Mouse (Mus musculus) forebrain, embryonic 14.5 days (tissue): ENCODE measurements at regions not wholly inside any gene's neighbourhood (a gene's known extent, or its start where the extent isn't known, plus 50 kb on each side); places are given as distances from the start of the nearest gene placed in this dataset.

Experiments
- ATAC-seq: fragments of 200-750 bp; cut with Nextera tagmentation; 2 replicates; pipeline ENCODE4 v1.8.0; 2017; ENCODE audit warnings: mild to moderate bottlenecking, moderate library complexity
- DNase-seq: peaks from one replicate; pipeline ENCODE4 v3.0.0-alpha.2; 2015; ENCODE audit warnings: low spot score
- H3K27ac ChIP-seq: fragments of 300-500 bp; sonication (generic); 2 replicates; pipeline ENCODE4 v1.5.1; 2014; ENCODE audit warnings: low read depth, mild to moderate bottlenecking, control low read depth, low read length, moderate library complexity
- H3K27me3 ChIP-seq: fragments of 300-500 bp; sonication (generic); replicated peaks from 2 replicates; pipeline ENCODE4 v1.6.1; 2014; ENCODE audit warnings: low read length, control low read depth, mixed read lengths; ENCODE audit not compliant: control insufficient read depth, insufficient read depth
- H3K36me3 ChIP-seq: fragments of 300-500 bp; sonication (generic); 2 replicates; pipeline ENCODE4 v1.6.1; 2014; ENCODE audit warnings: low read length, control low read depth; ENCODE audit not compliant: control insufficient read depth, insufficient read depth
- H3K4me1 ChIP-seq: fragments of 300-500 bp; sonication (generic); 2 replicates; pipeline ENCODE4 v1.6.1; 2014; ENCODE audit warnings: antibody characterized with exemption, low read length, control low read depth; ENCODE audit not compliant: control insufficient read depth, insufficient read depth
- H3K4me2 ChIP-seq: fragments of 300-500 bp; sonication (generic); 2 replicates; pipeline ENCODE4 v1.6.1; 2014; ENCODE audit warnings: mild to moderate bottlenecking, control low read depth, low read length
- H3K4me3 ChIP-seq: fragments of 300-500 bp; sonication (generic); 2 replicates; pipeline ENCODE4 v1.5.1; 2014; ENCODE audit warnings: low read depth, low read length, control low read depth
- H3K9ac ChIP-seq: fragments of 300-500 bp; sonication (generic); 2 replicates; pipeline ENCODE4 v1.6.1; 2014; ENCODE audit warnings: mild to moderate bottlenecking, low read length, control low read depth, moderate library complexity
- H3K9me3 ChIP-seq: fragments of 300-500 bp; sonication (generic); replicated peaks from 2 replicates; pipeline ENCODE4 v1.6.1; 2016; ENCODE audit warnings: low read length, control low read depth, mixed read lengths; ENCODE audit not compliant: control insufficient read depth
- WGBS: fragments of 180-500 bp; shearing (Covaris S2); extraction: QIAGEN DNeasy Blood & Tissue Kit; methylation state at CpG from one replicate; pipeline ENCODE4 v1.1.7; 2014; 5-methylcytosine and 5-hydroxymethylcytosine counted together

DNA sequence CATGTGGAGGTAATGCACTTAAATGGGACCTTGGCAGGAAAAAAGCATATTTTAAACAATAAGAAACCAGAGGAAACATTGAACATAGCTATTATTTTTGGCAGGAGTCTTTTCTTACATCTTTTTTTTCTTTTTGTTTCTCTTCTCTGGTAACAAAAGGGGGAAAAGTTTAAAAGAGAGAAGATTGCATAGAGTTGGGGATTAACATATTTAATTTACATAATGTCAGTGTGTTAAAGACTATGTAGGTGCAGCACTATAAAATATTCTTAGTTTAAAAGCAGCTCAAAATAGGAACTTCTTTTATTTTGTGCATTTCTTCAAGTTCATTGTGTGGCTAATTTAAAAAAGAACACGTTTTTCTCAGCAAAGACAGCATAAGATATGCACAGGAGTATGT, 1087.5 kb downstream of the Cdh11 start:
- no peak for ATAC-seq
- 27% methylated on average over 1 of the region's 1 CpGs for WGBS
- no peak overlapping the region for H3K4me2 ChIP-seq
- H3K27ac ChIP-seq: no peak overlapping the region
- H3K4me3 ChIP-seq: no peak overlapping the region
- no peaks in the 10 kb centered on the region for H3K4me1 ChIP-seq
- no peaks in the 10 kb centered on the region for H3K27me3 ChIP-seq
- no peaks in the 10 kb centered on the region for H3K36me3 ChIP-seq
- H3K9ac ChIP-seq: no peak overlapping the region
- H3K9me3 ChIP-seq: no peaks in the 10 kb centered on the region
- DNase-seq: no peak

- Histone ChIP-seq H3K4me2 (no peak overlapping the region), H3K4me3 (no peak overlapping the region), H3K36me3 (no peaks in the 10 kb centered on the region), H3K9me3 (no peaks in the 10 kb centered on the region), H3K9ac (no peak overlapping the region), H3K4me1 (no peaks in the 10 kb centered on the region), H3K27me3 (no peaks in the 10 kb centered on the region), H3K27ac (no peak overlapping the region)
- WGBS: 79% methylated on average over 1 of the region's 1 CpGs
- ATAC-seq (peak; percentile 23; the same call in 1 of the 2 replicates), DNase-seq (peak; percentile 58)
Measured at GRCm38 (mm10) chr8:101690901-101691300, 1094.5 kb downstream of the Cdh11 start.

DNA sequence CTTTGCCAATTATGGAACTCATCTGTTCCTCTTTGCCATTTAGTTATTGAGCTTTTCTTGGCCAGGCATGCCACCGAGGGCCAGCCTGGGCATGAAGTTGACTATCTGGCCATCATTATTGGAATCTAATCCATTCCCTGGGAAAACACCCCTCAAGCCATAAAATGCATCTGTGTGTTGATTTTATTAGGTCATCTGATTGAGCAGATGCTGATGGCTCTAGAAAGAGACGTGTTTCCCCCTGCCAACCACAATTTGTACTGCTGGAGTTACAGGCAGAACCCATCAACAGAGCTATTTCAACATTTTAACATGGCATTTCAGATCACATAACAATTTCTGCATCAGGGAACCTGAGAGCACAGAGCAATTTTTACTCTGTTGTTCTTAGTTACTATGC, 1116.5 kb downstream of the Cdh11 start:
- ATAC-seq (no peak), DNase-seq (no peak)
- 69% methylated on average over 2 of the region's 2 CpGs for WGBS
- no peaks in the 10 kb centered on the region for H3K4me1 ChIP-seq
- H3K36me3 ChIP-seq: no peaks in the 10 kb centered on the region
- H3K4me2 ChIP-seq: no peak overlapping the region
- no peaks in the 10 kb centered on the region for H3K27me3 ChIP-seq
- no peak overlapping the region for H3K4me3 ChIP-seq
- H3K9ac ChIP-seq: no peak overlapping the region
- H3K27ac ChIP-seq: no peak overlapping the region
- H3K9me3 ChIP-seq: no peaks in the 10 kb centered on the region

GRCm38 (mm10) chr8:101662874-101663273, 1122.6 kb downstream of the Cdh11 start:
- no peak overlapping the region for H3K4me2 ChIP-seq

DNA sequence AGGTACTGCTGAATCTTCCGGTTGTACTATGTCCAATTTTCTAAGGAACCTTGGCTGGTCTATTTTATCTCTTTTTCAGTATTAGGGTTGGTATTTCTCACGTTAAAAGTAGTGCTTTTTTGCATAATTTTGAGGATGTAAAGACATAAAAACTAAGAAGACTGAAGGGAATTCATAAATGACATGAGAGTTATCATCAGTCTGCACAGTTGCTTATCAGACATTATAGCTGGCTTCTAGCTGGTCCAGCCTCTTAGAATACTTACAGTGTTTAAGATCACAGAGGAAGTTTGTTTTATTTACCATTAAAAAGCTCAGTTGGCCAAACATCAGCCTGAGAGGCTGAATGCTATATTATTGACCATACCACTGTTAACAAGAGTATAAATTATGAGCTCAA, 1130.2 kb downstream of the Cdh11 start:
- DNase-seq (no peak), ATAC-seq (no peak)
- no peaks in the 10 kb centered on the region for H3K36me3 ChIP-seq
- H3K9ac ChIP-seq: no peak overlapping the region
- no peak overlapping the region for H3K27ac ChIP-seq
- WGBS: 65% methylated on average over 2 of the region's 2 CpGs
- H3K4me1 ChIP-seq: no peaks in the 10 kb centered on the region
- H3K4me3 ChIP-seq: no peak overlapping the region
- H3K4me2 ChIP-seq: no peak overlapping the region
- no peaks in the 10 kb centered on the region for H3K27me3 ChIP-seq
- H3K9me3 ChIP-seq: no peaks in the 10 kb centered on the region

More at GRCm38 (mm10) chr8:101662874-101663273, 1122.6 kb downstream of the Cdh11 start:
- H3K9me3 ChIP-seq: no peaks in the 10 kb centered on the region
- no peaks in the 10 kb centered on the region for H3K4me1 ChIP-seq
- H3K27ac ChIP-seq: no peak overlapping the region
- no peaks in the 10 kb centered on the region for H3K27me3 ChIP-seq
- no peak overlapping the region for H3K9ac ChIP-seq
- 71% methylated on average over 2 of the region's 2 CpGs for WGBS
- no peak for ATAC-seq
- no peaks in the 10 kb centered on the region for H3K36me3 ChIP-seq
- no peak overlapping the region for H3K4me3 ChIP-seq
- no peak for DNase-seq

GRCm38 (mm10) chr8:101628816-101629215, 1156.6 kb downstream of the Cdh11 start:
- Histone ChIP-seq H3K4me2 (no peak overlapping the region), H3K27me3 (no peaks in the 10 kb centered on the region), H3K9me3 (no peaks in the 10 kb centered on the region), H3K4me1 (no peaks in the 10 kb centered on the region), H3K4me3 (no peak overlapping the region), H3K9ac (no peak overlapping the region), H3K36me3 (no peaks in the 10 kb centered on the region), H3K27ac (no peak overlapping the region)
- DNase-seq: peak; percentile 29
- ATAC-seq: no peak
- WGBS: 33% methylated on average over 1 of the region's 1 CpGs

- H3K27ac ChIP-seq: no peak overlapping the region
- H3K27me3 ChIP-seq: no peaks in the 10 kb centered on the region
- no peaks in the 10 kb centered on the region for H3K4me1 ChIP-seq
- WGBS: 63% methylated on average over 1 of the region's 1 CpGs
- H3K4me2 ChIP-seq: no peak overlapping the region
- H3K9ac ChIP-seq: no peak overlapping the region
- ATAC-seq (no peak), DNase-seq (no peak)
- no peaks in the 10 kb centered on the region for H3K36me3 ChIP-seq
- no peak overlapping the region for H3K4me3 ChIP-seq
- H3K9me3 ChIP-seq: no peaks in the 10 kb centered on the region
Measured at GRCm38 (mm10) chr8:101621941-101622340, 1163.5 kb downstream of the Cdh11 start.

DNA sequence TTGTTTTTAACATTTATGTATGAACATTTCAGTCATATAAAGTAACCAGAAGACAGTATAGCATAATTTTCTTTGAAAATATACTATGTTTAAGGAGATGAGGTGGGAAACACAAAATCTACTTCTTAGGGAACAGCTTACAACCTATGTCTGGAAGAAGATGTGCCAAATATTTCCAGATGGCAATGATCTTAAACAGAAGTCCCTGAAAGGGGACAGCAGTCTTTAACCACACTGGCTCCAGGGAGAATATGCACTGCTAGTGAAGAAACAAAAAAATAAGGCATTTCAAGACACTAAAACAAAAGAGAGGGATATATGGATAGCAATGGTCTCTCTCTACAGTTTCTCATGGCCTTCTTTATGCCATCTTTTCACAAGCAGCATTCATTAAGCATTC, 1194.3 kb downstream of the Cdh11 start:
- Histone ChIP-seq H3K9ac (no peak overlapping the region), H3K36me3 (no peaks in the 10 kb centered on the region), H3K27ac (peak overlapping the region; percentile 66), H3K9me3 (no peaks in the 10 kb centered on the region), H3K4me1 (no peaks in the 10 kb centered on the region), H3K4me3 (no peak overlapping the region), H3K27me3 (no peaks in the 10 kb centered on the region), H3K4me2 (no peak overlapping the region)
- DNase-seq (peak; percentile 68), ATAC-seq (peak; percentile 87)

DNA sequence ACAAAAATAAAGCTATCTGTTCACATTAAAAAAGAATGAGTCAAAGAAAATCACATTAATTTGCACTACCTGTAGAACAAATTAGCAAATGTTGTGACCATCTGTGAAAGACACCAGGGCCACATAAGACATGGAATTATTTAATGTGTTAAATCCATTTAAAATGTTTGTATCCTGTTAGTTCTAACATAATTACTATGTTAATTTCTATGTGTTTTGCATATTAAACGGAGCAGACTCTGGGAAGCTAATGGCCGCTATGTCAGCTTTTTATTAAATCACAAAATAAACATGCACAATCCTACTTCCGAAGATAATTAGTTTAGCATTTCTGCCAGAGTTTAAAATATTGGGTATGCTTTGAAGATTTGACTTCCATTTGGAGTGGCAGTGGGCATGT, 1194.8 kb downstream of the Cdh11 start:
- Histone ChIP-seq H3K9me3 (no peaks in the 10 kb centered on the region), H3K27ac (0 out of 2 replicates have a peak overlapping the region, but pooled peaks have one; percentile 5), H3K36me3 (no peaks in the 10 kb centered on the region), H3K4me3 (no peak overlapping the region), H3K9ac (no peak overlapping the region), H3K27me3 (no peaks in the 10 kb centered on the region), H3K4me2 (no peak overlapping the region), H3K4me1 (no peaks in the 10 kb centered on the region)
- ATAC-seq (peak; percentile 78), DNase-seq (peak; percentile 77)
- WGBS: 52% methylated on average over 3 of the region's 3 CpGs
